Mouse (Mus musculus) MEL (cell line): ENCODE measurements around the gene Kansl3.

Source experiments
- CTCF ChIP-seq, 3 experiments: IDR thresholded peaks in 2 of 3; conservative IDR thresholded peaks in 1 of 3; 2 replicates each; pipeline ENCODE4 v1.5.1; 2011 to 2012; ENCODE audit warnings: low read length in 3 of 3, low read depth in 2 of 3, mild to moderate bottlenecking in 2 of 3, improper control_type of control experiment in 1 of 3, inconsistent platforms in 1 of 3, mixed read lengths in 1 of 3, moderate library complexity in 1 of 3; ENCODE audit not compliant: control insufficient read depth in 1 of 3, insufficient read depth in 1 of 3, poor library complexity in 1 of 3, severe bottlenecking in 1 of 3
- EP300 ChIP-seq, 2 experiments: IDR thresholded peaks; 2 replicates each; pipeline ENCODE4 v1.6.1; 2011; ENCODE audit warnings: improper control_type of control experiment in 2 of 2, low read length in 2 of 2, low read depth in 1 of 2, mild to moderate bottlenecking in 1 of 2
- GATA1 ChIP-seq: IDR thresholded peaks from 2 replicates; pipeline ENCODE4 v1.6.1; 2011; ENCODE audit warnings: low read depth, low read length, improper control_type of control experiment
- KAT2A ChIP-seq: conservative IDR thresholded peaks from 2 replicates; pipeline ENCODE4 v1.6.1; 2012; ENCODE audit warnings: low read depth, low read length, improper control_type of control experiment, inconsistent platforms
- MAFK ChIP-seq: IDR thresholded peaks from 2 replicates; pipeline ENCODE4 v1.6.1; 2011; ENCODE audit warnings: low read depth, mild to moderate bottlenecking, low read length, improper control_type of control experiment, borderline replicate concordance
- MEF2A ChIP-seq: IDR thresholded peaks from 2 replicates; pipeline ENCODE4 v1.6.1; 2014; ENCODE audit warnings: low read depth, mild to moderate bottlenecking, inconsistent platforms, low read length, improper control_type of control experiment; ENCODE audit not compliant: poor library complexity, insufficient replicate concordance, severe bottlenecking; ENCODE audit errors: extremely low read depth
- POLR2A ChIP-seq, 2 experiments: IDR thresholded peaks; 2 replicates each; pipeline ENCODE4 v1.6.1; 2011 to 2012; ENCODE audit warnings: low read length in 2 of 2, mild to moderate bottlenecking in 2 of 2, control low read depth in 1 of 2, improper control_type of control experiment in 1 of 2, low read depth in 1 of 2, moderate library complexity in 1 of 2; ENCODE audit not compliant: control insufficient read depth in 1 of 2, insufficient read depth in 1 of 2, poor library complexity in 1 of 2
- TBP ChIP-seq: IDR thresholded peaks from 2 replicates; pipeline ENCODE4 v1.8.0; 2011; ENCODE audit warnings: low read depth, low read length, improper control_type of control experiment
- UBTF ChIP-seq: IDR thresholded peaks from 2 replicates; pipeline ENCODE4 v1.6.1; 2012; ENCODE audit warnings: low read depth, mild to moderate bottlenecking, inconsistent platforms, low read length, improper control_type of control experiment, moderate library complexity, borderline replicate concordance; ENCODE audit not compliant: insufficient read depth
- USF1 ChIP-seq: IDR thresholded peaks from 2 replicates; pipeline ENCODE4 v1.6.1; 2014; ENCODE audit warnings: low read depth, mild to moderate bottlenecking, inconsistent platforms, low read length, improper control_type of control experiment, moderate library complexity

- no peak for TF ChIP-seq GATA1
- TF ChIP-seq POLR2A (IDR thresholded peaks at IDR 0.05; ENCODE audit: control insufficient read depth in 1 of 2, insufficient read depth in 1 of 2, low read depth in 1 of 2, low read length in 2 of 2, poor library complexity in 1 of 2) = no peak
- no peak for TF ChIP-seq CTCF (IDR thresholded peaks at IDR 0.05 in 2 of 3, conservative IDR thresholded peaks at IDR 0.05 in 1 of 3; ENCODE audit: control insufficient read depth in 1 of 3, insufficient read depth in 1 of 3, low read depth in 2 of 3, low read length in 3 of 3, poor library complexity in 1 of 3, severe bottlenecking in 1 of 3)
- TF ChIP-seq EP300 (IDR thresholded peaks at IDR 0.05; ENCODE audit: low read depth in 1 of 2, low read length in 2 of 2) = no peak
- TF ChIP-seq MEF2A = no peak
- TF ChIP-seq KAT2A = no peak
- no peak for TF ChIP-seq MAFK
- no peak for TF ChIP-seq USF1
- no peak for TF ChIP-seq UBTF
- no peak for TF ChIP-seq TBP
Measured at GRCm38 (mm10) chr1:36356955-36357695, 11.9 kb downstream of the Kansl3 start.
